Mouse (Mus musculus): ENCODE measurements at regions not wholly inside any gene's neighbourhood (a gene's known extent, or its start where the extent isn't known, plus 50 kb on each side); places are given as distances from the start of the nearest gene placed in this dataset.
A peak's percentile ranks its signal among the peaks of the same experiment; 100 is the strongest.

GRCm38 (mm10) chr13:35383000-35383623 lies 276.5 kb upstream of the Cdyl start:
- no peak for DNase-seq (ENCODE audit: low read depth)

GRCm38 (mm10) chr13:35383624-35384018 lies 276.0 kb upstream of the Cdyl start:
- peak; percentile 41 for DNase-seq (ENCODE audit: low read depth)

GRCm38 (mm10) chr13:35388380-35388779 lies 271.3 kb upstream of the Cdyl start:
- DNase-seq (ENCODE audit: low read depth): no peak

- DNase-seq (ENCODE audit: low read depth): peak; percentile 5
Observed at GRCm38 (mm10) chr13:35389781-35390525, 269.7 kb upstream of the Cdyl start.

GRCm38 (mm10) chr13:35390526-35390880 lies 269.1 kb upstream of the Cdyl start:
- DNase-seq (ENCODE audit: low read depth): peak; percentile 58

- DNase-seq (ENCODE audit: low read depth): no peak
Observed at GRCm38 (mm10) chr13:35392167-35392566, 267.5 kb upstream of the Cdyl start.

- no peak for DNase-seq (ENCODE audit: low read depth)
Observed at GRCm38 (mm10) chr13:35395192-35395591, 264.4 kb upstream of the Cdyl start.

- peak; percentile 94 for DNase-seq (ENCODE audit: low read depth)
Observed at GRCm38 (mm10) chr13:35395630-35396029, 264.0 kb upstream of the Cdyl start.

- DNase-seq (ENCODE audit: low read depth): no peak
Observed at GRCm38 (mm10) chr13:35397166-35397565, 262.5 kb upstream of the Cdyl start.

- DNase-seq (ENCODE audit: low read depth): no peak
Observed at GRCm38 (mm10) chr13:35398192-35398591, 261.4 kb upstream of the Cdyl start.

GRCm38 (mm10) chr13:35402856-35403255 lies 256.8 kb upstream of the Cdyl start:
- DNase-seq (ENCODE audit: low read depth): no peak

- DNase-seq (ENCODE audit: low read depth): no peak
Observed at GRCm38 (mm10) chr13:35404428-35404827, 255.2 kb upstream of the Cdyl start.

- DNase-seq (ENCODE audit: low read depth): no peak
Observed at GRCm38 (mm10) chr13:35405384-35405783, 254.2 kb upstream of the Cdyl start.

GRCm38 (mm10) chr13:35417500-35417899 lies 242.1 kb upstream of the Cdyl start:
- no peak for DNase-seq (ENCODE audit: low read depth)

GRCm38 (mm10) chr13:35420076-35420475 lies 239.6 kb upstream of the Cdyl start:
- DNase-seq (ENCODE audit: low read depth): no peak

- DNase-seq (ENCODE audit: low read depth): no peak
Observed at GRCm38 (mm10) chr13:35426061-35426460, 233.6 kb upstream of the Cdyl start.

GRCm38 (mm10) chr13:35435173-35435572 lies 224.5 kb upstream of the Cdyl start:
- no peak for DNase-seq (ENCODE audit: low read depth)

GRCm38 (mm10) chr13:35447661-35448060 lies 212.0 kb upstream of the Cdyl start:
- no peak for DNase-seq (ENCODE audit: low read depth)

- DNase-seq (ENCODE audit: low read depth): no peak
Observed at GRCm38 (mm10) chr13:35452420-35452819, 207.2 kb upstream of the Cdyl start.

- DNase-seq (ENCODE audit: low read depth): no peak
Observed at GRCm38 (mm10) chr13:35453222-35453914, 206.3 kb upstream of the Cdyl start.

GRCm38 (mm10) chr13:35460051-35460450 lies 199.6 kb upstream of the Cdyl start:
- DNase-seq (ENCODE audit: low read depth): no peak

GRCm38 (mm10) chr13:35463231-35463630 lies 196.4 kb upstream of the Cdyl start:
- DNase-seq (ENCODE audit: low read depth): peak; percentile 52

GRCm38 (mm10) chr13:35463850-35464249 lies 195.8 kb upstream of the Cdyl start:
- no peak for DNase-seq (ENCODE audit: low read depth)
